Mouse (Mus musculus) kidney, postnatal 0 days (tissue): ENCODE data around the gene Mpl. TPM values are rescaled to one million over a fixed set of nuclear protein-coding genes. Genes with fewer than 3 reads are reported as not detected.

Experiments
- ATAC-seq: fragments of 200-750 bp; cut with Nextera tagmentation; replicated peaks from 2 replicates; pipeline ENCODE4 v1.8.0; 2017; ENCODE audit warnings: low read depth, moderate number of reproducible peaks, moderate TSS enrichment, moderate library complexity; ENCODE audit not compliant: low FRiP score
- DNase-seq: peaks from one replicate; pipeline ENCODE4 v3.0.0-alpha.2; 2016; ENCODE audit warnings: low spot score
- H3K27ac ChIP-seq: fragments of 300-500 bp; sonication (generic); 2 replicates; pipeline ENCODE4 v1.5.1; 2014; ENCODE audit warnings: mild to moderate bottlenecking
- H3K27me3 ChIP-seq: fragments of 300-500 bp; sonication (generic); 2 replicates; pipeline ENCODE4 v1.6.1; 2014; ENCODE audit warnings: low read length, mixed read lengths; ENCODE audit not compliant: insufficient read depth
- H3K36me3 ChIP-seq: fragments of 300-500 bp; sonication (generic); 2 replicates; pipeline ENCODE4 v1.6.1; 2014; ENCODE audit warnings: low read length, mixed read lengths; ENCODE audit not compliant: insufficient read depth
- H3K4me1 ChIP-seq: fragments of 300-500 bp; sonication (generic); replicated peaks from 2 replicates; pipeline ENCODE4 v1.6.1; 2014; ENCODE audit warnings: antibody characterized with exemption, low read length, mixed read lengths; ENCODE audit not compliant: insufficient read depth
- H3K4me2 ChIP-seq: fragments of 300-500 bp; sonication (generic); 2 replicates; pipeline ENCODE4 v1.6.1; 2014; ENCODE audit warnings: mild to moderate bottlenecking, low read length, moderate library complexity, mixed read lengths
- H3K4me3 ChIP-seq: fragments of 300-500 bp; sonication (generic); replicated peaks from 2 replicates; pipeline ENCODE4 v1.5.1; 2014; ENCODE audit warnings: low read depth, low read length
- H3K9ac ChIP-seq: fragments of 300-500 bp; sonication (generic); 2 replicates; pipeline ENCODE4 v1.6.1; 2014; ENCODE audit warnings: low read depth, low read length
- H3K9me3 ChIP-seq: fragments of 300-500 bp; sonication (generic); replicated peaks from 2 replicates; pipeline ENCODE4 v1.6.1; 2016; ENCODE audit warnings: low read length, inconsistent platforms, mixed read lengths
- CTCF ChIP-seq: IDR thresholded peaks from 2 replicates; pipeline ENCODE4 v1.5.1; 2016; ENCODE audit warnings: antibody characterized with exemption, low read depth, mild to moderate bottlenecking, moderate library complexity
- WGBS: fragments of 180-500 bp; shearing (Covaris S2); extraction: QIAGEN DNeasy Blood & Tissue Kit; methylation state at CpG from one replicate; pipeline ENCODE4 v1.1.7; 2014; 5-methylcytosine and 5-hydroxymethylcytosine counted together
- polyA plus RNA-seq: library from polyadenylated mRNA; unstranded; fragments of >200 nt; fragmentation: Nextera tagmentation; extraction: Ambion mirVana; gene quantifications from 2 replicates; pipeline ENCODE4 v1.2.1, GENCODE M21; 2015

Gene Mpl
- polyA plus RNA-seq, 1 experiment from 2014 or later, result 0.09 TPM

DNA sequence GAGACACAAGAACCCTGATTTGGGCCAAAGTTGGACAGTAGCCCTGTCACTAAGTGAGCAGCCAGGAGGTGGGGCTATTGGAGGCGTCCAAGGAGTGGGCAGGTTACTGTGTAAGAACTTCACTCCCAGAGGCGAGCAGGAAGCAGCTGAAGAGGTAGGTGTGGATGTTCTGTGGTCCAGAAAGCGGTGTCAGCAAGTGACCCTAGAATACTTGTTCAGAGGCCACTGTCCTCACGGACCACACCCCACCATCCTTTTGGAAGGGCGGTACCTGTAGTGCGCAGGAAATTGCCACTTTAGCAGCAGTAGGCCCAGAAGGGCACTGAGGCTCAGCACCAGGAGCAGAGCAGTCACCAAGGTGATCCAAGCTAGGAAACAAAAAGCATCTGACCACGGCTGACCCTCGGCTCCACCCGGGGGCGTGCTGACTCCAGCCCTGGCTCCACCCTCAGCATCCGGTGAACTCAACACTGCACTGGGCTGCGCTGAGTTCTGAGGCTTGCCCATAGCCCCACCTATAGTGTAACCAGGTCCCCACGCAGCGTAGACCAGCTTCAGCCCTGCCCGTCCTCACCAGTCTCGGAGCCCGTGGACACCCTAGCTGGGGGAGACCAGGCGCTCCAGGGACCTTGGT is 11.4 kb downstream of the Mpl start:
- Histone ChIP-seq H3K4me1 (no peaks in the 10 kb centered on the region), H3K27ac (no peak overlapping the region), H3K9me3 (no peaks in the 10 kb centered on the region), H3K27me3 (no peaks in the 10 kb centered on the region), H3K4me3 (peak overlapping the region; percentile 38), H3K36me3 (no peaks in the 10 kb centered on the region), H3K9ac (peak overlapping the region; percentile 38; the same call in 1 of the 2 replicates), H3K4me2 (peak overlapping the region; percentile 73)
- 16% methylated on average over 18 of the region's 18 CpGs for WGBS
- ATAC-seq (peak; percentile 82), DNase-seq (peak; percentile 64)
- peak; percentile 55 for TF ChIP-seq CTCF

DNA sequence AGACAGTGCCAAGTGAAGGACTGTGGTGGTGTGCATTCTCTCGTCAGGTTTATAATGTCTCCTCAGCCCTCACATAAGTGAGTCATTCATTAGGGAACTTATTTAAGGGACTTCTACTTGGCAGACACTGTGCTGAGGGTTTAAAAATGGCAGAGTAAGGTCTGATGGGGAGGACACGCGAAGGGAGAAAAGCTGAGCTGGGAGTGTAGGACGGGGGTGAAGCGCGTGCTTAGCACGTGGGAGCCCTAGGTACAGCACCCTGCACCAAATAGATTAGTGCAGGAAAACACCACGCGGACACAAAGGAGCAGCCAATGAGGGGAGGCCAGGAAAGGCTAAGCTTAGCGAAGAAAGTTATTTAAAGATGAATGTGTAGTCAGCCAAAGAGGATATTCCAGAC is 12.2 kb downstream of the Mpl start:
- Histone ChIP-seq H3K27ac (no peak overlapping the region), H3K9ac (no peak overlapping the region), H3K9me3 (no peaks in the 10 kb centered on the region), H3K4me1 (no peaks in the 10 kb centered on the region), H3K4me2 (no peak overlapping the region), H3K4me3 (no peak overlapping the region), H3K36me3 (no peaks in the 10 kb centered on the region), H3K27me3 (no peaks in the 10 kb centered on the region)
- no peak for TF ChIP-seq CTCF
- no peak for DNase-seq
- ATAC-seq, result no peak
- 83% methylated on average over 10 of the region's 10 CpGs for WGBS

DNA sequence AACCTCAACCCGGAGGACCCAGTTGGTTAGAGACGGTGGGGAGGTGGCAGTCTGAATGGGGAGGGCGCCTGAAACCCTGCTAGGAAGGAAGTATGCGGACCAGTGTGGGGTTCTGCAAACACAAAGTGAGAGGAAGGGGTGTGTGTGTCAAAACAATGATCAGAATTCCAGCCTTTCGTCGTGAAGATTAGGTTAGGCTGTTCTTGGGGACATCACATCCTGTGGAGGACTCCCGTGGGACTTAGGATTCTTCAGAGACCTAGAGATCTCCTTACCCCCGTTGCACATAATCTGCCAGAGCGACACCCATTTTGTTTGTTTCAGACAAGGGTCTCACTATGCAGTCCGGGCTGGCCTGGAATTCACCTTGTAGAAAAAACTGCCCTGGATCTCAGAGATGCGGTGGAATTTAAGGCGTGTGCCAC is 19.5 kb downstream of the Mpl start:
- peak; percentile 70 for DNase-seq
- Histone ChIP-seq H3K9ac (peak overlapping the region; percentile 69), H3K4me2 (peak overlapping the region; percentile 95), H3K27me3 (no peaks in the 10 kb centered on the region), H3K36me3 (0 out of 2 replicates have a peak, but pooled peaks cover 5% of the 10 kb centered on the region), H3K4me3 (peak overlapping the region; percentile 53), H3K4me1 (peaks cover 6% of the 10 kb centered on the region), H3K9me3 (no peaks in the 10 kb centered on the region), H3K27ac (peak overlapping the region; percentile 91)
- 7% methylated on average over 12 of the region's 12 CpGs for WGBS
- ATAC-seq, result no peak
- no peak for TF ChIP-seq CTCF

DNA sequence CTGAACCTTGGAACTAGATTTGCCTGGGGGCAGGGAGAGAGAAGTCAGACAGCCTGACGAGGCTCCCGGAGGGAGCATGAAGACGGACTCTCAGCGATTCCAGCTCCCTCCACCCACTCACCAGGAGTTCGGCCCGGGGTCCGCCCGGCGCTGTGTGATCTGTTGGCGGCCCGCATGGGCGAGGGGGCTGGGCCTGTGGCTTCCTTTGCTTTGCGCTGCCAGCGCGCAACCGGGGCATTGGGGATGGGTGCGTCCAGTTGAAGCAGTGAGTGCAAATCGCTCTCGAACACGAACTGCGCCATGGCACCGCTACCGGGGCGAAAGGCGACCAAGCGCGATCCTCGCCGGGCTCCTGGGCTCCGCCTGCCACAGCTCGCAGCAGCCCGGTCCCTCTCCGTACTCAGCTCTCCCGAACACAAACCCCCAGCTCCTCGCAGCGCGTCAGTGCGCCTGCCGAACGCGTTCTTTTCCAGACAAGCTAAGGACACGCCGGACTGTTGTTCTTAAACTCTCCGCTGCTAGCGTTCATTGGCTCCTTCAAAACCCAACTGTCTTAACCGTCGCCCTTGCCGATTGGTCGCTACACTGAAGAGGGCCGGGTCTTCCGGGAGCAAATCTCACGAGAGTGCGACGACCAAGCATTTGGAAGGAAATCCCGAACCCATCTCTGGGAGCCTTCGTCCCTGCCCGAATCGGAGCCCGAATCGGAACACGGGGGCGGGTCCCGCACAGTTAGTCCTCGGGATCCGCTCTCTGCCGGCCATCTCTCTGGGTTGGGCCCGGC is 20.3 kb downstream of the Mpl start, which contains the start of gene Cdc20:
Gene Cdc20 (minus strand): TSS at position 533 of the 784 bp plus-strand sequence.
- H3K4me1 ChIP-seq, result peaks cover 6% of the 10 kb centered on the region
- peak within 1 kb of the TSS; percentile 53 for H3K4me3 ChIP-seq
- peaks cover 13% of the 10 kb centered on the region; the same call in 1 of the 2 replicates for H3K36me3 ChIP-seq
- peak; percentile 99 for DNase-seq
- no peaks in the 10 kb centered on the region for H3K9me3 ChIP-seq
- under 1% methylated on average over 67 of the region's 67 CpGs for WGBS
- TF ChIP-seq CTCF, result no peak
- H3K27me3 ChIP-seq, result no peaks in the 10 kb centered on the region
- ATAC-seq, result peak; percentile 95
- H3K4me2 ChIP-seq, result peak within 1 kb of the TSS; percentile 95
- H3K9ac ChIP-seq, result peak within 1 kb of the TSS; percentile 71
- H3K27ac ChIP-seq, result peak within 1 kb of the TSS; percentile 91

DNA sequence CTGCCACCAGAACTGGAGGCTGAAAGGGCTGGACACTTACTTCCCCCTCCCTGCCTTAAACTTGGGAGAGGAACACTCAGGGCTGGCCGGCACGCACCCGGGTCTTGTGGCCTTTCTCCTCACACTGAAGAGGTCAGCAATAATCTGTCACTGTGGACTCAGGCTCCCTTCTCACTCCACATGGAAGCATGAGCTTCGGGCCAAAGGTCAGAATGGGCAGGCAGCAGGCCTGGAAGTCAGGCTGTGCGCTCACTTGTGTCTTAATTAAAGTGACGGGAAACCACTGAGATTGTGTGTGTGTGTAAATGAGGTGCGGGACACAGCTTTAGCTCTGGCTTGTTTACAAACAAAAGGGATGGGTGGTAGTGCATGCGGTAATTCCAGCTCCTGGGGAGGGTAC is 25.0 kb downstream of the Mpl start:
- H3K9ac ChIP-seq, result no peak overlapping the region
- peak overlapping the region; percentile 36; the same call in 1 of the 2 replicates for H3K27ac ChIP-seq
- TF ChIP-seq CTCF, result no peak
- H3K4me2 ChIP-seq, result no peak overlapping the region
- peaks cover 28% of the 10 kb centered on the region for H3K36me3 ChIP-seq
- no peaks in the 10 kb centered on the region for H3K9me3 ChIP-seq
- DNase-seq (no peak), ATAC-seq (no peak)
- H3K4me1 ChIP-seq, result peaks cover 25% of the 10 kb centered on the region
- 62% methylated on average over 8 of the region's 8 CpGs for WGBS
- no peak overlapping the region for H3K4me3 ChIP-seq
- no peaks in the 10 kb centered on the region for H3K27me3 ChIP-seq

DNA sequence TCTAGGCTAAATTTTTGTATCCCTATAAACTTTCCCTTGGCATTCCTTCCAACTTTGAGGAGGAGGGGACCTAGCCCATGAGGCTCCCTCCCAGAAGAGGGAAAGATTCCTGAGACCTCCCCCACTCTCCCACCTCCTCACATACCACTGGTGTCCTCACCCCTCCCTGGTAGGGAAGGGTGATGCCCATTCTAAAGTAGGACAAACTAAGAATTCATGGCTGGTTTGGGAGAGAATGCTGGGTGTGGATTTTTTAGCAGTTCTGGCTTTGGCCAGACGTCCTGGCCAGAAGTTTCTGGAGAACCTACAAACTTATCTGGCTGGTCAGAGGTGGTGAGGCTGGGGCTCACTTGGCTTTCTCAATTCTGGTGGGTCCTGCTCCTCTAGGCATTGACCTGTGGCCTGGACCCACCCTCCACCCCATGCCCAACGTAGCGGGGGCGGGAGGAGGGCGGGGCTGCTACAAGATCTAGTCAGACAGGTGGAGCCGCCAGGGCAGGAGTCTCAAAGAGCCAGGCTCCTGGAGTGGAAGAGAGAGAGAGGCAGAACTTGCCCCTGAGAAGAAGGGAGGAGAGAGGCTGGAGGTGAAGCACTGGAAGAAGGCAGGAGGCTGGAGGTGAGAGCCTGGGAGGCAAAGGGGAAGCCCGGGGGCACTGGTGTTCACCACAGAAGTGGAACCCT is 28.0 kb downstream of the Mpl start:
- ATAC-seq (no peak), DNase-seq (no peak)
- no peak for TF ChIP-seq CTCF
- no peaks in the 10 kb centered on the region for H3K9me3 ChIP-seq
- H3K27ac ChIP-seq, result peak overlapping the region; percentile 76
- WGBS, result 42% methylated on average over 7 of the region's 7 CpGs
- H3K4me1 ChIP-seq, result peaks cover 24% of the 10 kb centered on the region
- peak overlapping the region; percentile 60 for H3K4me2 ChIP-seq
- H3K9ac ChIP-seq, result peak overlapping the region; percentile 74; the same call in 1 of the 2 replicates
- peaks cover 28% of the 10 kb centered on the region for H3K36me3 ChIP-seq
- H3K4me3 ChIP-seq, result peak overlapping the region; percentile 56; the same call in 1 of the 2 replicates
- no peaks in the 10 kb centered on the region for H3K27me3 ChIP-seq
